Mouse (Mus musculus): ENCODE measurements around the gene Slc12a9. TPM values are rescaled to one million over a fixed set of nuclear protein-coding genes. Genes with fewer than 3 reads are reported as not detected.

The Slc12a9 gene
- polyA plus RNA-seq, 1 experiment from 2014 or later = 26.8 TPM

- Histone ChIP-seq H3K4me2 (no peak overlapping the region), H3K4me3 (replicated peaks) (no peak overlapping the region), H3K27ac (replicated peaks) (no peak overlapping the region), H3K27me3 (replicated peaks) (peaks cover 23% of the 10 kb centered on the region), H3K9me3 (replicated peaks) (no peaks in the 10 kb centered on the region), H3K4me1 (peaks cover 25% of the 10 kb centered on the region), H3K9ac (replicated peaks) (no peak overlapping the region), H3K36me3 (no peaks in the 10 kb centered on the region)
- 22% methylated on average over 9 of the region's 9 CpGs for WGBS
- no peak for ATAC-seq (ENCODE audit: low FRiP score)
These were observed 12.4 kb upstream of the Slc12a9 start for GRCm38 (mm10) chr5:137345821-137346220.

GRCm38 (mm10) chr5:137343869-137344268 lies 10.5 kb upstream of the Slc12a9 start:
- Histone ChIP-seq H3K4me3 (replicated peaks) (no peak overlapping the region), H3K4me1 (peaks cover 22% of the 10 kb centered on the region), H3K36me3 (no peaks in the 10 kb centered on the region), H3K27ac (replicated peaks) (no peak overlapping the region), H3K9me3 (replicated peaks) (no peaks in the 10 kb centered on the region), H3K27me3 (replicated peaks) (peaks cover 4% of the 10 kb centered on the region), H3K4me2 (no peak overlapping the region), H3K9ac (replicated peaks) (no peak overlapping the region)
- no peak for ATAC-seq (ENCODE audit: low FRiP score)

- Histone ChIP-seq H3K27me3 (replicated peaks) (no peaks in the 10 kb centered on the region; the same call in none of the 2 replicates), H3K9me3 (replicated peaks) (no peaks in the 10 kb centered on the region), H3K27ac (replicated peaks) (no peak overlapping the region), H3K4me3 (replicated peaks) (no peak overlapping the region), H3K36me3 (no peaks in the 10 kb centered on the region), H3K4me1 (peaks cover 22% of the 10 kb centered on the region), H3K4me2 (no peak overlapping the region), H3K9ac (replicated peaks) (no peak overlapping the region)
- 96% methylated on average over 5 of the region's 5 CpGs for WGBS
- ATAC-seq (ENCODE audit: low FRiP score) = no peak
These were observed 10.0 kb upstream of the Slc12a9 start for GRCm38 (mm10) chr5:137343412-137343811.

- Histone ChIP-seq H3K4me2 (no peak overlapping the region), H3K9me3 (replicated peaks) (no peaks in the 10 kb centered on the region), H3K36me3 (no peaks in the 10 kb centered on the region), H3K4me3 (replicated peaks) (no peak overlapping the region), H3K4me1 (peaks cover 23% of the 10 kb centered on the region), H3K27ac (replicated peaks) (no peak overlapping the region), H3K9ac (replicated peaks) (no peak overlapping the region), H3K27me3 (replicated peaks) (no peaks in the 10 kb centered on the region; the same call in 1 of the 2 replicates)
- 74% methylated on average over 7 of the region's 7 CpGs for WGBS
- no peak for ATAC-seq (ENCODE audit: low FRiP score)
These were observed 9.1 kb upstream of the Slc12a9 start for GRCm38 (mm10) chr5:137342407-137343012.

GRCm38 (mm10) chr5:137340222-137340621 lies 6.8 kb upstream of the Slc12a9 start:
- Histone ChIP-seq H3K4me1 (peaks cover 25% of the 10 kb centered on the region), H3K27me3 (replicated peaks) (no peaks in the 10 kb centered on the region), H3K9ac (replicated peaks) (no peak overlapping the region), H3K36me3 (no peaks in the 10 kb centered on the region), H3K9me3 (replicated peaks) (no peaks in the 10 kb centered on the region), H3K4me2 (peak overlapping the region; percentile 85), H3K27ac (replicated peaks) (peak overlapping the region; percentile 80), H3K4me3 (replicated peaks) (peak overlapping the region; percentile 41)
- ATAC-seq (ENCODE audit: low FRiP score) = no peak
- 75% methylated on average over 6 of the region's 6 CpGs for WGBS

GRCm38 (mm10) chr5:137339290-137339979 lies 6.0 kb upstream of the Slc12a9 start:
- H3K9ac ChIP-seq (replicated peaks) = peak overlapping the region; percentile 54
- no peaks in the 10 kb centered on the region for H3K27me3 ChIP-seq (replicated peaks)
- H3K4me2 ChIP-seq = peak overlapping the region; percentile 85
- peaks cover 25% of the 10 kb centered on the region for H3K4me1 ChIP-seq
- peak; percentile 55 for ATAC-seq (ENCODE audit: low FRiP score)
- no peaks in the 10 kb centered on the region for H3K36me3 ChIP-seq
- H3K27ac ChIP-seq (replicated peaks) = peak overlapping the region; percentile 80
- H3K9me3 ChIP-seq (replicated peaks) = no peaks in the 10 kb centered on the region
- peak overlapping the region; percentile 41 for H3K4me3 ChIP-seq (replicated peaks)
- WGBS = 6% methylated on average over 22 of the region's 22 CpGs

- H3K4me3 ChIP-seq (replicated peaks) = peak overlapping the region; percentile 41
- H3K9ac ChIP-seq (replicated peaks) = peak overlapping the region; percentile 54
- H3K4me2 ChIP-seq = peak overlapping the region; percentile 85
- no peaks in the 10 kb centered on the region for H3K27me3 ChIP-seq (replicated peaks)
- H3K36me3 ChIP-seq = no peaks in the 10 kb centered on the region
- peak; percentile 22 for ATAC-seq (ENCODE audit: low FRiP score)
- peak overlapping the region; percentile 80 for H3K27ac ChIP-seq (replicated peaks)
- H3K9me3 ChIP-seq (replicated peaks) = no peaks in the 10 kb centered on the region
- under 1% methylated on average over 11 of the region's 11 CpGs for WGBS
- H3K4me1 ChIP-seq = peaks cover 29% of the 10 kb centered on the region
These were observed 5.4 kb upstream of the Slc12a9 start for GRCm38 (mm10) chr5:137338663-137339289.

- ATAC-seq (ENCODE audit: low FRiP score) = peak; percentile 83
- peak overlapping the region; percentile 80 for H3K27ac ChIP-seq (replicated peaks)
- H3K27me3 ChIP-seq (replicated peaks) = no peaks in the 10 kb centered on the region
- H3K9me3 ChIP-seq (replicated peaks) = no peaks in the 10 kb centered on the region
- peak overlapping the region; percentile 85 for H3K4me2 ChIP-seq
- peaks cover 29% of the 10 kb centered on the region for H3K4me1 ChIP-seq
- H3K4me3 ChIP-seq (replicated peaks) = peak overlapping the region; percentile 41
- WGBS = under 1% methylated on average over 19 of the region's 19 CpGs
- H3K9ac ChIP-seq (replicated peaks) = peak overlapping the region; percentile 54
- no peaks in the 10 kb centered on the region for H3K36me3 ChIP-seq
These were observed 4.9 kb upstream of the Slc12a9 start for GRCm38 (mm10) chr5:137338256-137338655.

GRCm38 (mm10) chr5:137337190-137337589 lies 3.8 kb upstream of the Slc12a9 start:
- peaks cover 38% of the 10 kb centered on the region for H3K4me1 ChIP-seq
- H3K9me3 ChIP-seq (replicated peaks) = no peaks in the 10 kb centered on the region
- H3K36me3 ChIP-seq = no peaks in the 10 kb centered on the region
- WGBS = 67% methylated on average over 8 of the region's 8 CpGs
- H3K4me2 ChIP-seq = no peak overlapping the region
- H3K9ac ChIP-seq (replicated peaks) = no peak overlapping the region
- no peak overlapping the region for H3K4me3 ChIP-seq (replicated peaks)
- no peak overlapping the region for H3K27ac ChIP-seq (replicated peaks)
- no peak for ATAC-seq (ENCODE audit: low FRiP score)
- H3K27me3 ChIP-seq (replicated peaks) = no peaks in the 10 kb centered on the region

GRCm38 (mm10) chr5:137335066-137335465 lies 1.7 kb upstream of the Slc12a9 start:
- no peaks in the 10 kb centered on the region; the same call in 1 of the 2 replicates for H3K36me3 ChIP-seq
- no peak overlapping the region for H3K4me2 ChIP-seq
- no peak for ATAC-seq (ENCODE audit: low FRiP score)
- WGBS = 82% methylated on average over 6 of the region's 6 CpGs
- no peak overlapping the region for H3K27ac ChIP-seq (replicated peaks)
- H3K9ac ChIP-seq (replicated peaks) = 0 out of 2 replicates have a peak overlapping the region, but pooled peaks have one; percentile 7
- no peak overlapping the region for H3K4me3 ChIP-seq (replicated peaks)
- no peaks in the 10 kb centered on the region for H3K9me3 ChIP-seq (replicated peaks)
- H3K27me3 ChIP-seq (replicated peaks) = no peaks in the 10 kb centered on the region
- peaks cover 42% of the 10 kb centered on the region for H3K4me1 ChIP-seq

- H3K9ac ChIP-seq (replicated peaks) = no peak overlapping the region
- H3K27ac ChIP-seq (replicated peaks) = peak overlapping the region; percentile 76; the same call in 1 of the 2 replicates
- H3K4me3 ChIP-seq (replicated peaks) = peak overlapping the region; percentile 62
- whole genome bisulfite sequencing = 61% methylated on average over 10 of the region's 10 CpGs
- H3K36me3 ChIP-seq = no peaks in the 10 kb centered on the region; the same call in 1 of the 2 replicates
- ATAC-seq (ENCODE audit: low FRiP score) = no peak
- H3K4me2 ChIP-seq = peak overlapping the region; percentile 91
- no peaks in the 10 kb centered on the region for H3K9me3 ChIP-seq (replicated peaks)
- peaks cover 34% of the 10 kb centered on the region for H3K4me1 ChIP-seq
- no peaks in the 10 kb centered on the region for H3K27me3 ChIP-seq (replicated peaks)
These were observed 920 bp upstream of the Slc12a9 start for GRCm38 (mm10) chr5:137334317-137334716.

All from neural tube, embryonic 15.5 days (tissue).